Mouse (Mus musculus) lung, adult 18-20 months (tissue): ENCODE measurements around the gene Ramp2.

Experiments
- DNase-seq, 2 experiments: peaks; one replicate each; pipeline ENCODE4 v3.0.0; 2022; ENCODE audit warnings: mixed read lengths in 2 of 2

Ramp2 gene

DNA sequence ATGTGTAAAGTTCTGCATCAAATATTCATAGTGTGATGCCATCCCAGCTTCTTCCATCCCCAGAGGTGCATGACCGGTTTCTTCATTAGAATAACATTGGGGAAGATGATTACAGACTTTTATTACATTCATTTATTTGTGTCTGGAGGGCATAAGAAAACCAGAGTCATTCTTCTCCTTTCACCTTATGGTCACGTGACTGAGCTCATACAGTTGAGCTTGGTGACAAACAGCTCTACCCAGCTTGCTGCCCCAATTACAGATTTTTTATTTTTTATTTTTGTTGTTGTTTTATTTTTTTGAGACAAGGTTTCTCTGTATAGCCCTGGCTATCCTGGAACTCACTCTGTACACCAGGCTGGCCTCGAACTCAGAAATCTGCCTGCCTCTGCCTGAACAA is 26.6 kb downstream of the Ramp2 start:
- DNase-seq = no peak

DNA sequence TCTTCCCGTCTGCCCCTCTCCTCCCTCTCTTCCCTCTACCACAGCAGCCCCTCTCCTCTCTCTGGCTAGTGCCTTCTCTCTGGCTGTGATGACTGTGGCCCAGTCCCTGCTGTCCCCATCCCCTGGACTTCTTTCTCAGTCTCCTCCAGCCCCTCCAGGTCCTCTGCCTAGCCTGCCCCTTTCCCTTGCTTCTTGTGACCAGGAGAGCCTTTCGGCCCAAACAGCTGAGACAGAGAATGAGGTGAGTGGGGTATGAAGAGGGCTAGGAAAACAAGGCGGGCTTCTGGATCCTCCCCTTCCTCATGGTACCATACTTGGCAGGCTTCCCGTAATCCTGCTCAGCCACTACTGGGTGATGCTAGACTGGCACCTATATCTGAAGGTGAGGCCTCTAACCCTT is 29.5 kb downstream of the Ramp2 start:
- no peak for DNase-seq

DNA sequence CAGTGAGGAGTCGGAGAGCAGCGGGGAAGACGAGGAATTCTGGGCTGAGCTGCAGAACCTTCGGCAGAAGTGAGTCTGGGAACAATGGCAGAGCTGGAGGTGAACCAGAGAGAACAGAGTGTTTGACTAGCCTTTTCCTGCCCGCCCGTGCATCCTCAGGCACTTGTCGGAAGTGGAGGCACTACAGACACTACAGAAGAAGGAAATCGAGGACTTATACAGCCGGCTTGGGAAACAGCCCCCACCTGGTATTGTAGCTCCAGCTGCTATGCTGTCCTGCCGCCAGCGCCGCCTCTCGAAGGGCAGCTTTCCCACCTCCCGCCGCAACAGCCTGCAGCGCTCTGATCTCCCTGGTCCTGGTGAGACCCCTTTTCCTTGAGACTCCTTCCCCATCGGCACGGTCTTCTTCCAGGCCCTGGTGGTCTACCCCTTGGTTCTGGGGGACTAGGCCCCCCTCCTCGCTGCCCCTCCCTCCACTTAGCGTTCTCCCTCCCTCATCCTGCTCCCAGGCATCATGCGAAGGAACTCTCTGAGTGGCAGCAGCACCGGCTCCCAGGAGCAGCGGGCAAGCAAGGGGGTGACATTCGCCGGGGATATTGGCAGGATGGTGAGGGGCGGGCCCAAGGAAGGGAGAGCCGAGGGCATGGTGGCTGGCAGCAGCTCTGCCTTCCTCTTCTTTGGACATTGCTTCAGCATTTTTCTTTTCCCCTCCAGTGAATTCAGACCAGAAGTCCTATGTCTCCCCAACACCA is 30.7 kb downstream of the Ramp2 start:
- DNase-seq = no peak

DNA sequence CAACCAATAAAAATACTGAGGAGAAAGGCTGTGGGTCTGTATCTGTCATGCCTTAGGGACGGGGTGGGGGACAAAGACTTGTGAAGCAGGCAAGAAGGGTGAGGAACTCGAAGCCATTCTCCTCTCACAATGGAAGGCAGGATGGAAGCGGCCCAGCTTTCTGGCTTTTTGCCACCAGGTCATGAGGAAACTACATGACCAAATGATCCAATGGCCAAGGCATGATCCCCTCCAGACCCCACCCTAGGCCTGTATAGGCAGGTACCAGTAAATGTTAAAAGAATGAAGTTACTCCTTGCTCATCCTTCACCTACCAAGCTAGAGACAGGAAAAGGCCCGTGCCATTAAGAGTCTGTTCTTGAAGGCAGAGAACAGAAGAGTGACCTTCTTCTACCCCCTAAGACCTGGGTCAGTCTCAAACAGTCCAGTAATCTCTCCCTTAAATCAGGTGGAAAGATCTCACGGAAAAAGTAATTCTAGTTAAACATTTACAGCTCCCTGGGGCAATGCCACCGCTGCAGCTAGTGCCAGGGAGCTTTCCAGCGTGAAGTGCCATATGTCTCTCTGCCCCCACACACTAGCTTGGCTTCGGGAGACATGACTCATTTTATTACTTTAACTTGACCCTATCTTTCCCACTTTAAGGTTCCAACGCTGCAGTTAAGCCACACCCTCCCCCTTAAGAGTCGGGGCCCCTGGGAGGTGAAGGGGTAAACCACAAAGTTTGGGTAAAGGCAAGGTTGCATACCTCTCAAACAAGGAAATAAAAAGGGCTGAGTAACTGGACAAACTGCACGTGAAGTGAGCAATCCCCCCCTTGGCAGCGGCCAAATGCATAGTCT is 31.8 kb downstream of the Ramp2 start:
- peak; percentile 69 to 78 for DNase-seq

DNA sequence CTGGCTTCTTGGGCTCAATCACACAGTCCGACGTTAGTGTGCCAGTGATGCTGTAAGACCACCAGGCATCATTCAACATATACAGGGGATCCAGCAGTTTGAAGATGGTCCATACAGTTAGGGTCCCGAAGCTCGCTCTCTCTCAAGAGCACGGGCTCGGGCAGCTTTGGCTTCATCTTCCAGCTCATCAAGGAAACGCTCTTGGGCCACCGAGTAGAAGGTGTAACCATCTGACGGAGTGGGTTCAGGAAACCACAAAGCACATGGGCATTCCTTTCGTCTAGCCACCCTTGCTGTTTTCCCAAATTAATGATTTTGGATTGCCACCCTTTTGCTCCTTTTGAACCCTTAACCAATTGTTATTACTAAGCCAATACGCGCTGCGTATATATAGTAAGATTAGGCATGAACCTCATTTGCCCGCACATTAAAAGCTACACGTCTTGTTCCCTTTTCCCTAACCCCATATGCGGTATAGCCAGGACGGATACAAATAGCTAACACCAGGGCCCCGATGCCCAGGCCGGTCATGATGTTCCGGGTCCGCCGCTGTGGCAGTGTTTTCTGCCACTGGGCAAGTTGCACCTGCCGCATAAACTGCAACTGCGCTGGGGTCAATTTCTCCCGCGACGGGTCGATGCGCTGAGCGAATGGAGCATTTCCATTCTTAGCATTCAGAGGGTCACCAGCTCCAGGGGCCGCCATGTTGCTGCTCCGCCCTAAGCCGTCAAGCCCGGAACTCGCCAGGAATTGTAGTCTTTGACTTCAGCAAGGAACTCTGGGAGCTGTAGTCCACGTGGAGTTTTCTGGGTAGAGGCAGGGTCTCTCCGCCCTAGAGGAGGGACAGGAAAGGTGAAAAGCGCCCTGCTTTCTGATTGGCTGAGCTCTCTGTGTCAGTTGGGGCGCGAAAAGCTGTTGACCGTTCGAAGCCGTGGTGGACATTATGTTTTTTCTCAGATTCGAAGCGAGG is 32.7 kb downstream of the Ramp2 start, which contains the start of the genes Cntd1 and Coa3:
Gene Cntd1 (plus strand): TSS at position 790 of the 970 bp plus-strand sequence.
Gene Coa3 (minus strand): TSS at position 892 of the 970 bp plus-strand sequence.
- DNase-seq = peak; percentile 89 to 93

DNA sequence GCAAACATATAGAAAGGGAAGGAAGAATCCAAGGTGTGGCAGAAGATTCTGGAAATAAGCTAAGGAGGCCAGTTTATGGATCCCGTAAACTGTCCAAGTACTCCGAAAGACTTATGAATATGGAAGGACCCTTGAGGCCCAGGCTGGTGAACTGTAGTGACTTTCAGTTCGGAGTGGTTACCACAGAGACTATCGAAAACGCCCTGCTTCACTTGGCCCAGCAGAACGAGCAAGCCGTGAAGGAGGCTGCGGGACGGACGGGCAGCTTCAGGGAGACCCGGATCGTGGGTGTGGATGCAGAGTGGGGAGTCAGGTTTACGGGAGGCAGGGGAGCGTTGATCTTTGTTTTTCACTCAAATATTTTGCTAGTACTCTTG is 33.4 kb downstream of the Ramp2 start:
- peak in 1 of 2 experiments; percentile 20 for DNase-seq

DNA sequence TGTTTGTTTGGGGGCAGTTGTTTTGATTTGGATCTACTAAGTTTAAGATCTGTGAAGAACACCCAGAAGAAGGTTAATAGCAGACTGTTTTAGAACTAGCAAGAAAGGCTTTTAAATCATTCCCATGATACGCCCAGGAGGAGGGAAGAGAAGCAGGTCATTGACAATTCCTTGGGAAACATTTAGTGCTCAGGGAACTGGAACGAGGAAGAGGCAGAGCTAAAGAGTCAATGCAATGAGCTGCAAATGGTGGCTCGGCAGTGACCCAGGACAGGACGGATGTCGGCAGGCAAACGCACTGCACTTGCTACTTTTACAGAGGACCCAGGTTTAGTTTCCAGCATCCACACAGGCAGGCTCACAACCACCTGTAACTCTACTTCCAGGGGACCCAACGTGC is 35.0 kb downstream of the Ramp2 start:
- no peak for DNase-seq

DNA sequence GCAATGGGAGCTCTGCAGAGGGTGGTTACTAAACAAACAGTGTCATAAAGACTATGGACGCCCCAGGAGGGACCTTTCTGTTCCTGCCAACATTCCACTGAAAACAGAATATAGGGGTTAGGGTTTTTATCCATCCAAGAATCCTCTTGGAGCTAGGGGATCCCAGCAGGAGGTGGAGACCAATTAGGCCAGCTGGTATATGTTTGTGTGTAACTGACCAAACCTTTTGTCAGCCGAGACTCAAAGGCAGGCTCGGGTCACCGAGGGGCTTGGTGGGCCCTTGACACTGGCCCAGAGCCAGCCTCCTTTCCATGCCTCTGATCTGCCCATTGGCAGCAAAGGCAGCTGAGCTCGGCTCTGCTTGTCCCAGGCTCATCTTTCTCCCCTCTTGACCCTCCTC is 37.1 kb downstream of the Ramp2 start:
- no peak for DNase-seq

DNA sequence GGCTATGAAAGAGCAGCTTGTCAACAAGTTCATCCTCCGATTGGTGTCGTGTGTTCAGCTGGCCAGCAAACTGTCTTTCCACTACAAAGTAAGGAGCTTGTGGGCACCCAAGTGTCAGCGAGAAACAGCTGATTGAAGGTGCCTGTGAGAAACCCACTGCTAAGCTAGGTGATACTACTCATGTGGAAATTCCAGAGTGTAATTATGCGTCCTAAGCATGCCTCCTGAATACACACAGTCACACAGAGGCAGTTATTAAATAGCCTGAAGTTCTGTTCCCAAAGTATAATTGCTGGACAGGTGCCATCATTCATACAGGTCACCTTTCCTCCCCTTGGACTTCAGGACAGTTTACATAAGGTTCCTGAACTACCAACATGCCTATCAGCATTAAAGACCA is 38.0 kb downstream of the Ramp2 start:
- no peak for DNase-seq

DNA sequence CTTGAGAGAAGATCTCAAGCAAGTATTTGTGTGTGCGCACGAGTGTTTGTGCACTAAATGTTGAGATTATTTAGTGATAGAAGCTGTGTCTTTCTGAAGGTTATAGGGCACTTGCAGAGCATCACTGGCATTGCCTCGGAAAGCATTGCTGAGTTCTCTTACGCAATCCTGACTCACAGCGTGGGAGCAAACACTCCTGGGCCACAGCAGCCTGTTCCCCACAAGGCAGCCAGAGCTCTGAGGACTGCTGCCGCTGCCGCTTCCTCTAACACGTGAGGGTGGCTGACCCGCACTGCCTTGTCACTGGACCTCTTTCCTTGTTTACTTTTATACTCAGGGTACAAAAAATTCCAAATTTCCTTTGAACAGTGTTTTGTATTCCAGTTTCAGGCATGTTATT is 41.5 kb downstream of the Ramp2 start:
- DNase-seq = peak; percentile 78 to 82

DNA sequence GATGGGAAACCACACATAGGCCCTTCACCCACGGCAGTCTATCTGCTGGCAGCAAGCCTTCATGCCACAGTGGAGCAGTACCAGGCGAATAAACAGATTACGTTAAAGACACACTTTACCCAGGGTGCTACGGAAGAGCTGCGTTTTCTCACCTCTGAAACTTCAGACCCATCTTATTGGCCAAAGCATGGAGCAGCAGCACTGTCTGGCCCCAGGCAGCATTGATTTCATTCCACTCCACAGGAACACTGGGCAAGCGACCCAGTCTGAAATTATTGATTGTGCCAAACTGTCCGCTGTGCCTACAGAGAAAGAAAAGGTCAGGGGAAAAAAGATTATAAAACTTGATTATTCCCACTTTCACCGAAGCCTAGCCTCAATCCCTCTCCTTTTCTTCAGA is 45.4 kb downstream of the Ramp2 start:
- DNase-seq = no peak

DNA sequence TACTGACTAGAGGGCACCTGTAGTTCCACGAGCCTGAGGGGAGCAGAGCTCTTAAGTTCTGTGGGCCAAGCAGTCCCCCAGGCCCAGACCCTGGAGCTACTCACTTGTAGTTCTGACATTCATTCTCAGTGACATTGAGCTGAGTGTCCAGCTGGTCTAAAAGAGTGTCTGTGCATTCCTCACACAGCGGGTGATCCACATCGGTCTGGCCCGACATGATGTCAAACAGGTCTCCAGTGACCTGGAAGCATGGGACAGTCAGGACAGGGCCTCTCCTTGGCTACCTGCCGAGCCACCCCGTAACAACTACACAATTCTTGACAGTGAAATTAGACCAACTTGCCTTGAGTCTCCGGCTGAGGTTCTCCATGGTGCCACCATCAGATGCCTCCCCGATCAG is 49.4 kb downstream of the Ramp2 start:
- no peak for DNase-seq

DNA sequence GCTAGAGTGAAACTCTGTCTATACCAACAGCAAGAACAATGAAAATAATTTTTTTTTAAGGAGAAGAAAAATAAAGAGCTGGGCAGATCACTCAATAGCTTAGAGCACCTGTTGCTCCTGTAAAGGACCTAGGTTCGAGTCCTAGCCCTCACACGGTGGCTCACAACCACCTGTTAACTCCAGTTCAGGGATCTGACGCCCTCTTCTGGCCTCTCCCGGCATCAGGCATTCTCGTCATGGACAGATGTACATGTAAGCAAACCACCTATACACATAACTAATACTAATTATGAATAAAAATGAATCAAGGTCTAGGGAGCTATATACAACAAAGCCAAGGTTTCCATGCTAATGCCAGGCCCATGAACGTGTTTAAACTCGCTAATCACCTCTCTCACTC is 55.1 kb downstream of the Ramp2 start:
- DNase-seq = no peak

DNA sequence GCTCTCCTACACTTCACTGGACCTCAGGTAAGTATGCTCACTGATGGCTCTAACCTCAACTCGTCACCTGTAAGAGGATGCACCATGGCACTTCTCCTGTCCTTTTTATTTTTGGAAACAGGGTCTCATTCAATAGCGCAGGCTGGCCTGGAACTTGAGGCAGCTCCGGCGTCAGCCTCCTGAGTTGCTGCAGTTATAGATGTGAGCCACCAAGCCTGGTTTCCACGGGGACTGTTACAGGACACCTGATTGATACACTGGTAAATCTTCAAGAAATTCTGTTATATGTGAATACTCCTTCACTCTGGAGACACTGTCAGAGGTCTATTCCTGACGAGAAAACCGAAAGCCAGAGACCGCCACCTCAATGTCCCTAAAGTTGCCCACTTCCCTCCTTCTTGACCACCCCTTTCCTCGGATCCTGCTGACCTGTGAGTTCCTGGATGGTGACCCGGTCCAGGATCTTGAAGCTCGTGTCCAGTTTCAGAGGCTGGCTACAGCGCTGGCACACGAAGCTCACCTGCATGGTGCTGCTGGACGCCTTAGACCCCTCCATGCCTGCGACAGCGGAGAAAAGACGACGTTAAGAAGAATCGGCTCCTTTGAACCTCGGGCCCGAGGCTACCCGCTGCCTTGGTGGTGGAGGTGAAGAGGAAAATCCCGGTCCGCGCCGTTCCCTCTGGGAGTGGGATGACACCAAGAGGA is 55.6 kb downstream of the Ramp2 start:
- no peak for DNase-seq

DNA sequence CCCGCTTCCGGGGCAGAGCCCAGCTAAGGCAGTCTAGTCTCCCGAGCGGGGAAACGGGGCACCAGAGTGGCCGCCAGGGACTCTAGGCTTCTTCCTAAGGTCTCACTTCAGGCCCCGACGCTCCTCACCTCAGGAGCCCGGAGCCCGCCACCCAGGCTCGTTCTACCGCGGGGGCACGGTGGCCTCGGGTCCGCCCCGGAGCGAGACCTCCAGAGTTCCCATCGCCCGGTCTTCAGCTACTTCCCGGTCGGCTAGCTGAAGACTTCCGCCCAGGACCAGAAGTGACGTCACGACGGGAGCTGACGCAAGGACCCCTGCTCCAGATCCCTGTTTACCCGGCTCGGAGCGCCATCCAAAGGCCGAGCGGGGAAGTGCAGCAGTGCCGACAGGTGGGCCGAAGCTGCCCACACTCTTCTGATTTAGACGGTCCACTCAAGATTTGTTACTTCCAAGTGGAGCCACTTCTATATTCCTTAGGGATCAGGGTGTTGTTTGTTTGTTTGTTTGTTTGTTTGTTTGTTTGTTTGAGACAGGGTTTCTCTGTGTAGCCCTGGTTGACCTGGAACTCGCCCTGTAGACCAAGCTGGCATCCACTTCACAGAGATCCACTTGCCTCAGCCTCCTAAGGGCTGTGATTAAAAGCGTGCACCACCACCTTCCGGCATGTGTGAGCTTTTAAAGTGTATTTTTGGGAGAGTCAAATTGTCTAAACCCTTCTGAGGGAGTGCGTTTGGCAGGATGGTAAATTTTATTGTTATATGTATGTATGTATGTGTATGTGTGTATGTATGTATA is 56.4 kb downstream of the Ramp2 start, which contains the start of gene Becn1:
Gene Becn1 (minus strand): TSS at position 283 of the 795 bp plus-strand sequence.
- DNase-seq = peak; percentile 94 to 97

DNA sequence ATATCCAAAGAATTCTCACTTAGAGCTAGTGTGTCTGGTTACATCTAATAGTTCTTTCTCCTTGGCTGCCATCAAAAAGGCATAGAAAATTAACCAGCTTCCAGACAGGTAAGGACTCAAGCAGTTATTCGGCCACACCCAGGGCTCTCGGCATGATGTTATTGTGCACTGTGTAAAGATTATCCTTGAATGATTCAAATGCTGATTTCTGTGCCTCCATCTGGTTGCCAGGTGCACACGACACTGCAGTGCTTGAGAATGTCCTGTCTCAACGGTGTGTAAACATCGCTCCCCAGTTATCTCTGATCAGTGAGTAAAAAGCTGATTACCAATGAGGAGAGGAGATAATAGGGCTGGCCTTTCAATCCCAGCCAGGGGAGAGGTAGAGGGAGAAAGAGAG is 61.9 kb downstream of the Ramp2 start:
- no peak for DNase-seq
